Mouse (Mus musculus) layer of hippocampus, postnatal 14 days (tissue): ENCODE results near the gene Saxo1. TPM values are rescaled to one million over a fixed set of nuclear protein-coding genes. Genes with fewer than 3 reads are reported as not detected.

ENCODE experiments used
- DNase-seq, 2 experiments: peaks; one replicate each; pipeline ENCODE4 v3.0.0; 2021 to 2022; ENCODE audit warnings: low spot score in 2 of 2, mixed read lengths in 1 of 2
- total RNA-seq, 2 experiments: library from RNA; stranded (reverse); gene quantifications; 2 replicates each; pipeline ENCODE4 v1.2.3; 2021

Gene Saxo1
- total RNA-seq, 2 experiments from 2014 or later: not detected

- DNase-seq: no peak
These were observed 132.5 kb downstream of the Saxo1 start for GRCm38 (mm10) chr4:86425581-86425980.

- no peak for DNase-seq
These were observed 135.5 kb downstream of the Saxo1 start for GRCm38 (mm10) chr4:86422586-86422985.

GRCm38 (mm10) chr4:86416401-86417025, 141.6 kb downstream of the Saxo1 start:
- DNase-seq: peak; percentile 22 to 34

- DNase-seq: no peak
These were observed 144.7 kb downstream of the Saxo1 start for GRCm38 (mm10) chr4:86413388-86413787.

- DNase-seq: no peak
These were observed 147.2 kb downstream of the Saxo1 start for GRCm38 (mm10) chr4:86410946-86411345.

GRCm38 (mm10) chr4:86408421-86408820, 149.7 kb downstream of the Saxo1 start:
- peak in 1 of 2 experiments; percentile 16 for DNase-seq

GRCm38 (mm10) chr4:86407200-86407527, 151.0 kb downstream of the Saxo1 start:
- no peak for DNase-seq

- no peak for DNase-seq
These were observed 151.5 kb downstream of the Saxo1 start for GRCm38 (mm10) chr4:86406501-86407199.

GRCm38 (mm10) chr4:86401116-86401515, 157.0 kb downstream of the Saxo1 start:
- DNase-seq: no peak

GRCm38 (mm10) chr4:86397470-86397869, 160.7 kb downstream of the Saxo1 start:
- DNase-seq: no peak

- DNase-seq: no peak
These were observed 161.3 kb downstream of the Saxo1 start for GRCm38 (mm10) chr4:86396672-86397288.

GRCm38 (mm10) chr4:86395636-86396035, 162.5 kb downstream of the Saxo1 start:
- no peak for DNase-seq

Other genes starting within 250 kb of the Saxo1 start
- 100 to 1,000 TPM; 144 to 148 TPM for gene Rraga, start 17.3 kb upstream of the Saxo1 start, total RNA-seq
- gene Haus6, start 53.7 kb upstream of the Saxo1 start, total RNA-seq: 1 to 10 TPM; 7.3 to 8.2 TPM
- 10 to 100 TPM; 12.3 to 15.9 TPM for gene Plin2, start 111.7 kb upstream of the Saxo1 start, total RNA-seq
- 10 to 100 TPM; 14.8 to 14.9 TPM for gene Dennd4c, start 190.2 kb upstream of the Saxo1 start, total RNA-seq